Mouse (Mus musculus) ovary, postnatal 10 days (tissue): Measurements from ENCODE around the gene Lipt2.

Source experiments
- DNase-seq: peaks from one replicate; pipeline ENCODE4 v3.0.0; 2022; ENCODE audit warnings: low spot score

The Lipt2 gene

DNA sequence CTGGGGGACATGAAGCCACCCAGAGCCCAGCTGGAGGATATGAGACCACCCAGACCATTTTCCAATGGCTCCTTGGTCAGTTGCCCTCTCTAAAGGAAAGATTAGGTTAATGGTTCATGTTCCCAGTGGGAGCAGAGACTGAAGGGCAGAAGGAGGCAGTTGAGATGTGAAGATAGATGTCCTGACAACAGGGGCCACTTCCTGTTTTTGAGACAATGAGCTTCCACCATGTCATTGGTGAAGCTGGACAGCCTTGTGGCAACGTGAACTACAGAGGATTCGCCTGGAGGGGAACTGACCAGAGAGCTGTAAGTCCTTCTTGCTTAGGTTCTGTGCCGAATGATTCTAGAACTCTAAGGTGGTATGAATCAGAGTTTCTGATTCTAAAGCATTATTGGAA is 17.2 kb downstream of the Lipt2 start, which contains the start of gene Kcne3:
Gene Kcne3, plus strand, starts transcription at position 234 of the 400 bp plus-strand sequence.
- no peak for DNase-seq

DNA sequence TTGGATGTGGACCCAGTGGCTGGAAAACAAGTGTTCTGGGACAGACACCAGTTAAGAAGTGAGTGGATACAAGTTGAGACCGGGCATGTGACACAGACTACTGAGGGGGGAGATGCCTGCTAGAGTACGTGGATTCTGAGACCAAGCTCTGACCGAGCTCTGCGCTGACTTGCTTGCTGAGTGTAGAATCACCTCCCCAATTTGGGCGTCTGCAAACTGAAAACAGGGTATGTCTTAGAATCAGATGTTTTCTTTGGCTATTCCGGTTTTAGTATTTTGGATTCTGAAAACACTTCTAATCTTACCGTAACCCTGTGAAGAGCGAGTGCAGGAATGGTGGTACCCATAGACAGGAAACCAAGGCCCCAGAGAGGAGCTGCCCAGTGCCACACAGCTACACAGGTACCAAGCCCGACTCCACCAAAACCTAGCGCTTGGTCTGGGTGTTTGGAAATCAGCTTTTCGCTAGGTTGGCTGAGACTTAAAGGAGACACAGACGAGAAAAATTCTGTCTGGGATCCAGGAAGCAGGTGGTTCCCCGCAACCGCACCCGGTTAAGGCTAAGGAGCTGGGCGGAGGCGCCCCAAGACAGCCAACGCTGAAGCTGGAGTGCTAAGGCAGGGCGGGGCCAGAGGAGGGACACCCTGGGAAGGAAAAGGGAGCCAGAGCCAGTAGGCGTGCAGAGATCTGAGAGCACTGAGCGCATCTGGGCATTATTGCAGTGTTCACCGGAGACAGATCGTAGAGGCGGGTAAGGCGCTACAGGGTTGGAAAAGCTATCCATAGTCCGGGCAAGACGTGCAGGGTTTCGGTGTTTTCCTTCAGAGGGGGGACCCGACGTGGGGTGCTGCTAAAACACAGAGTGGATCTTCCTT is 19.2 kb downstream of the Lipt2 start:
- DNase-seq = no peak

DNA sequence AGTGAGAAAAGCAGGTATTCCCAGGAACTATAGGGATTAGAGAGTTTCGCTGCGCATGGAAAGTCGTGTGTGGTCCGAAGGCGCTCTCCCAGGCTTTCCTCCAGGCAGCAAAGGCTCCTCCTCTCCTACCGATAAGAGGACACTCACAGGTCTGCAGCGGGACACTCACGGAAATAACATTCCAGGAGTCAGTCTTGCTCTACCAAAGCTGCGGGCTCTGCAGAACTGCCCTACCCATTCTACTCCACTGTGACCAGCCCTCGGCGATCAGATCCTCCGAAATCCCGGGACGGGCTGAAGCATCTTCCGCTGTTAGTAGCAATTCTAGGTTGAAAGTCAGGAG is 19.8 kb downstream of the Lipt2 start:
- DNase-seq = no peak

DNA sequence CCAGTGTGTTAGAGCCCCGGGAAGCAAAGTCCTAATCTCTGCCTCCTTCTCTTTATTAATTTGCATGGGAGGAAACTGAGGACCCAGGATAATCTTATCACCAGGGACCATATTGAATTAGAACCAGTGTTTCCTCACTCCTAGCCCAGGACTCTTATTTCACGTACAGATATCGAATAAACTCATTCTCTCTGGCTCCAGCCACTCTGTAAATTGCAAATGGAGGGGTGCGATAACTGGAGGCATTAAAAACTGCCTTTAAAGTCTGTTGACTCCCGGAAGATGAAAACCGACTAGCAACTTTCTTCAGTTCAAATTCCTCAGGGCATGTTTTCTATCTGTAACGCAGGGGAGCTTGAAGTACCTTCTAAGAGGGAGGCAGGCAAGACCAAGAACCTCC is 20.3 kb downstream of the Lipt2 start:
- no peak for DNase-seq

DNA sequence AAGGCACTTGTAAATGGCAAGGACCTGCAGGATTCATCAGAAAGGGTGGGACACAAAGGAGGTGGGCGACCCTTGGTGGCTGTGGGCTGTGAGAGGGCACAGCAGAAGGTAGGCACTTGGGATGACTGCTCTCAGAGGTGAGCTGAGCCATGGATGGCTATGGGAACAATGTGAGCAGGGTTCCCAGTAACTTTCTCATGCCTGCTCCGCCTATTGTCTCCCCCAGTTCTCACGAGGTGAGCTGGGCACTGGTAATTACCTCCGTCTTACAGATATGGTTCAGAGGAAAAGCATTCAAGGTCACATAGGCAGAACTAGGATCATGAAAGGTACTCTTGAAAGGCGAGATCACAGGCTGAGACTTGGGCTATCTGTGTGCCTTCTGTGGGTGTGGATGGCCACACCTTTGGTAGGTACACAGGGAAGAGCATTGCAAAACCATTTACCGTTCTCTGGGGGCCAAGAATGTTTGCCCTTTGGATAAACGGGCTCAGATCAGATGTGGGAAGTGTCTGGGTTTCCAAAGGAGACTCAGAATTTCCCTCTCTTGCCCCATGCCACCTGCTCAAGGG is 20.8 kb downstream of the Lipt2 start:
- no peak for DNase-seq

DNA sequence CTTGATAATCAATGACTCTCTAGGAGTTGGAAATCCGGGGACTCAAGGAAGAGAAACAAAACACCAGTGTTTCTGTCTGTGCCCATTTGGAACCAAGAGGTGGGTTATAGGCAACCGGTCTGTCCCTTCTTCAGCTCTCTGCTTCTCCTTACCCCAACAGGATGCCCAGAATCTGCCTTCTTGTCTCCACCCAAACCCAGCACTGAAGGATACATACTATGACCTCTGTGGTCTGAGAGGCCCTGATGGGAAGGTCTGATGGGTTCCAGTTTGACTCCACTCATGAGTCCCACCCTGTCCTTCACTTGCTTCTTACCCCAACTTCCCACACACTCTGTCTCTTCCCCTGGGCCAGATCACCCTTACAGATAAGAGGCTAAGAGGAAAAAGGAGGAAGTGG is 22.1 kb downstream of the Lipt2 start:
- no peak for DNase-seq

DNA sequence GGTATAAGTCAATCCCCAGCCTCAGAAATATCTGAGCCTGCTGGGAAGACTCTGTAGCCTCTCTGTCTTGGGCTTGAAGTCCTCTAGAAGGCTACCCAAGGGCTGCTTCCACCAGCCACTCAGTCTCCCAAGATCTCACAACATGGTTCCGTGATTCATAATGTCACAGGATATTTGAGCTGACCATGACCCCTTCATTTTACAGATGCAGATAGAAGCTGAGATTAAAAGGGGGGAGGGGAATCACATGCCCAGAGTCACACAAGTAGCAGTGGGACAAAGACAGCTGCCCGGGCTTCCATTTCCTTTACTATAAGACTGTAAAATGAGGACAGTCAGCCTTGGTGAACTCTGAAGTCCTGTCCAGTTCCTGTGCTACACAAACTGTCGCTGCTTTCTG is 22.5 kb downstream of the Lipt2 start:
- DNase-seq = no peak

DNA sequence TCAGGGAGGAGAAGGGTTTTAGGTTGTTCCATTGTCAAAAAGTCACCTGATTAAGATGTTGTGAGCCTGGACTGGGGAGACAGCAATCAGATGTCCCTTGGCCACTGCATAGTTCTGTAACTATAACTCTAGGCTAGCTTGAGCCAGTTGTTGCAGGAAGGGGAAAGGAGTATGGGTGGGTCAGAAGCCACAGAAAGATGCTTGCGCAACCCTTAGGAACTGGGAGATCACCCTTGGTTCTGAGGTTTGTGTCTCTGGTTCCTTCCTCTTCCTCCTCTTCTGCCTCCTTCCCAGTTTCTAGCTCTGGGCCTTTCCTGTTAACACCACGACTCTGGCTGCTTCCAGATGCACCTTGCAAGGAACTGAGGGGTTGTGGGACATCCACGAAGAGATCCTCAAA is 23.3 kb downstream of the Lipt2 start:
- DNase-seq = no peak

DNA sequence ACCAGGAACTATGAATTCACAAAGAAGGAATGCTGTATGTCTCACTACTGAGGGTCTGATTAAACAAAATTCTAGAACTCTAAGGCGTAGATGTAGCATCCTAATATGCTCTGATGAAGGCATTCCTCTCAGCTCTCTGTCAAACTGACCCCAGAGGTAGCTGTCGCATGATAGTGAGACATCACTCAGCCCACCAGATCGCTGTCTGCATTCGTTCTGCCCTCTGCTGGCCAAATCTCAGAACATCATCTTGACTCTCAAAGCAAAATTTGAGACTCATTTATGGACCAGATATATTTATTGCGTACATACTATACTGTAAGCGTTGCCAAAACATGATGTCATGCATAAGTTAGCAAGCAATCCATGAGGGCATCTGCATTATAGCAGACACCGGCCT is 28.5 kb downstream of the Lipt2 start:
- no peak for DNase-seq

DNA sequence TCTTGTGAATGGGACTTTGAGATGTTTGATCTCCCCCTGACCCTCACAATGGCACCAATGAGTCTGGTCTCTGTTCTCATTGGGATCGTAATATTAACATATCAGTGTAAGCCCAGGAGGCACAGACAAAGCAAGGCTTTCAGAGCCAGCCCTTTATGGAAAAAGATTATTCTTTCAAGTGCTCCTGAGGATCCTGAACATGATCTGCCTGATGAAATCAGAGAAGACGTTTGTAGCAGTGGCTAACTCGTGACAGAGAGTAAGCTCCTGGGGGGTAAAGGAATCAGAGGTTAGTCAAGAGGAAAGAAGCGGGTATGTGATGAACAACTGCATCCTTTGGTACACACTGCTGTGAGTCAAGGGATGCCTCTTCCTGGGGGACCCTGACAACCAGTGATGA is 31.1 kb downstream of the Lipt2 start:
- DNase-seq = no peak

DNA sequence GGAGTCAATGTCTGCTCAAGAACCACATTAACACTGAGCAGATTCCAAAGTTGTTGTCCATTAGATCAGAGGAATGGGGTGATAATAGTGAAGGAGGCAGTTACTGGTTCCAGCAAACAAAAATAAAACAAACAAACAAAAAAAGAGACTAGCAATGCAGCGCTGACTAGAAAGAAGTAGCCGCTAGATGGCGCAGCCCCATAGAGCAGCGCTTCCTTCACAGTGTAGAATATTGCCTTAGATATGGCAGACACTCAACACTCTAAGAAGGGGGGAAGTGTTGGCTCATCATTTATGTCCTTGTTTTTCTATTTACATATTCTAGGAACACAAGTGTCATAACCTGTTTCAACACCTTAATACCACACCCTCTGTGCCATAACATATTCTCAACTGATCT is 31.7 kb downstream of the Lipt2 start:
- no peak for DNase-seq

DNA sequence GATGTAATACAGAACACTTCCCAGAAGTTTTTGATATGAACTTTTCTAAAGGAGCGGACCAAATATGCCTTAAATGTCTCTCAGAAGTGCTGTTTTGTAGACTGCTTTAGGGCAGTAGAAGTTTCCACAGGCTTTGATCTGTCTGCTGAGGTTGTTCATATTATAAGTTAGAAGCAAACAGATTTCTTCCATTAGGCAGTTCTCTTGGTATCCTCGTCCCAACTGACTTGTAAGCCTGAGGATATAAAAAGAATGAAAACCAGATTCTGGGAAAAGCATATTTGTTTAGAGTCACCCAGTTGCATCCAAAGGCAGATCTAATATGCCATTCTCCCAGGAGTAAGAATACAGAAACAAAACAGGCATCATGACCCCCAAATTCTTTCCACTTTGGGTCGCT is 42.1 kb downstream of the Lipt2 start:
- DNase-seq = no peak

DNA sequence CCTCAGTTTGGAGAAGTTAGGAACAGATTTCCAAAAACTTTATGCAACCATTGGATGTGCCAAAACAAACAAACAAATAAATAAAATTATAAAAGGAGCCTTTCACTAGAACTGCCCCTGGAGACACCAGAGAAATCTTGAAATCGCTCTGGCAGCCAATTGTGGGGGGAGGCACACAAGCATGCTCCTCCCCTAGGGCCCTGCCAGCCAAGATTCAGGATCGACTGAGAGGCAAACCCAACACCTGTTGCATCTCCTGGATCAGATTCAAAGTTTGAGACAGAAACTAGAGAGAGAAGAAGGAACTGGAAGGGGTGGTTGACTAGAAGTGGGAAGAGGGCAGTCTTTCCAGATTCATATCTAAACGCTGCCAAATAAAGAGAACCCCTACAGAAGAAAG is 44.5 kb downstream of the Lipt2 start:
- no peak for DNase-seq

DNA sequence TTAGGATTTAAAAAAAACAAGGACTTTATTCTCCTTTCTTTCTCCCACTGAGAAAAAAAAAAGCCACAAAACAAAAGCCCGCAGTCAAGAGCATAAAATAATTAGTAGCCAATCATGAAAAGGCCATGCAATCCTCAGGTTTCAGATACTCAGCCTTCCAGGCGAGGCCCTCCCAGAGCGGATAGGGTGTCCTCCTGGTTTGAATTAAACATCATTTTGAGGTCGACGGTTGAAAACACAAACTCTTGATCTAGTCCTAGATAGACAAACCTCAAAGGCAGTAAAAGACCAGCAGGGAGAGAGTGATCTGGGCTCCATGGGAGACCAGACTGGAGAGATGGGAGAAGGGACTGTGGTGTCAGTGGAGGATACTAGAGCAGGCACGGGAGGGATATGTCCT is 45.8 kb downstream of the Lipt2 start:
- no peak for DNase-seq

DNA sequence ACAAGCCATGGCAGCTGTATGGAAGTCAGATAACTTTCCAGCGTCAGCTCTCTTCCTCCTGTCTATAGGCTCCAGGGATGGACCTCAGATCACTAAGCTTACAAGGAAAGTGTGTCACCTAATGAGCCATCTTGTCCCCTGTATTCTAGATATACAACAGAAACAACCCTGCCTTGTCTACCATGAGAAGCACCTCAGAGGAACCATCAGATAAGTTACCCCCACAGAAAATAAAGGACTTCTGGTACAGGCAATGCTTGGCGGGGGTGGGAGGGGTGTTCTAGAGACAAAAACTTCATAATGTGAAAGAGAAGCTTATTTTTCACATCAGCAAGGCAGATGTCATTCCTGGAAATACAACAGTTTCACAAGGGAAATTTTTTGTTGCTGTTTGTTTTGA is 47.1 kb downstream of the Lipt2 start:
- no peak for DNase-seq

DNA sequence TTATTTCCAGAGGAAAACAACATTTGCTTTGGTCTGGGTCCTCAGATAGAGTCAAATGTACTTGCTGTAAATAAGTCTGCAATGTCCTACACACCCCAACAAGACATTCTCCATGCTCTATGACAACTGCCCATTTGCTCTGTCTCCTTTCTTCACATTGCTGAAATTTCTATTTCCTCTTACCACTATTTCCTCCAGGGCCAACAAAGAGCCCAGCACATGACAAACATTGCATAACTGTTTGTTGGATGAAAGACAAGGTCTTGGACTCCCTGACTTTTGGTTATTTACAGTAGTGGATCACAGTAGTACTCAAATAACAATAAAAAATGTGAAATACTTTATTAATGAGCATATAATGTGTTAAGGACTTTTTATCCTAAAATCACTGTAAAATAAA is 48.8 kb downstream of the Lipt2 start:
- DNase-seq = no peak
